Mouse (Mus musculus) forebrain, embryonic 16.5 days (tissue): ENCODE data around the gene Plcxd2. TPM values are rescaled to one million over a fixed set of nuclear protein-coding genes. Genes with fewer than 3 reads are reported as not detected.

Source experiments
- polyA plus RNA-seq: library from polyadenylated mRNA; unstranded; fragments of >200 nt; fragmentation: Nextera tagmentation; extraction: Ambion mirVana; gene quantifications from 2 replicates; pipeline ENCODE4 v1.2.1, GENCODE M21; 2015

The Plcxd2 gene
- polyA plus RNA-seq, 1 experiment from 2014 or later, result 17.7 TPM

Other genes starting within 250 kb of the Plcxd2 start
- gene Phldb2, start 56.6 kb downstream of the Plcxd2 start, polyA plus RNA-seq, result 7.1 and 8.6 TPM in 2 replicates
- 0.11 TPM in 1 of 2 replicates, not detected in the other for gene Cd96, start 110.0 kb upstream of the Plcxd2 start, polyA plus RNA-seq
- 2.3 and 2.9 TPM in 2 replicates for gene Gm4737, start 144.9 kb upstream of the Plcxd2 start, polyA plus RNA-seq